Mouse (Mus musculus) small intestine, adult 2 months (tissue): Measurements from ENCODE around the gene Tmem158. TPM values are rescaled to one million over a fixed set of nuclear protein-coding genes. Genes with fewer than 3 reads are reported as not detected.

Experiments used
- H3K27ac ChIP-seq: fragments of 200-500 bp; 2 replicates; pipeline ENCODE4 v1.5.1; 2012; ENCODE audit warnings: low read depth, low read length, control low read depth, inconsistent platforms; ENCODE audit not compliant: insufficient read depth
- H3K27me3 ChIP-seq: fragments of 200-500 bp; 2 replicates; pipeline ENCODE4 v1.6.1; 2012; ENCODE audit warnings: mild to moderate bottlenecking, moderate library complexity, low read length, inconsistent platforms; ENCODE audit not compliant: control insufficient read depth, insufficient read depth
- H3K36me3 ChIP-seq: fragments of 200-500 bp; 2 replicates; pipeline ENCODE4 v1.6.1; 2012; ENCODE audit warnings: mild to moderate bottlenecking, low read length, control low read depth, inconsistent platforms; ENCODE audit not compliant: control insufficient read depth, insufficient read depth
- H3K4me1 ChIP-seq: fragments of 200-500 bp; 2 replicates; pipeline ENCODE4 v1.6.1; 2012; ENCODE audit warnings: low read length, inconsistent platforms, mixed read lengths; ENCODE audit not compliant: control insufficient read depth, insufficient read depth, insufficient read length
- H3K4me3 ChIP-seq: fragments of 200-500 bp; 2 replicates; pipeline ENCODE4 v1.5.1; 2012; ENCODE audit warnings: low read depth, mild to moderate bottlenecking, control low read depth, inconsistent platforms, low read length, moderate library complexity
- CTCF ChIP-seq: fragments of 200-500 bp; IDR thresholded peaks from 2 replicates; pipeline ENCODE4 v1.5.1; 2012; ENCODE audit warnings: low read depth, mild to moderate bottlenecking, control low read depth, inconsistent platforms, low read length, moderate library complexity, mixed read lengths; ENCODE audit not compliant: insufficient replicate concordance, insufficient read length; ENCODE audit errors: extremely low read depth
- POLR2A ChIP-seq: fragments of 200-500 bp; IDR thresholded peaks from 2 replicates; pipeline ENCODE4 v1.6.1; 2012; ENCODE audit warnings: low read depth, mild to moderate bottlenecking, control low read depth, inconsistent platforms, low read length, moderate library complexity
- WGBS: fragments of 180-500 bp; shearing (Covaris S2); methylation state at CpG from one replicate; pipeline ENCODE4 v1.1.7; 2018; 5-methylcytosine and 5-hydroxymethylcytosine counted together
- polyA plus RNA-seq: library from polyadenylated mRNA; depleted of rRNA; stranded (reverse); fragments of >200 nt; gene quantifications from 2 replicates; pipeline ENCODE4 v1.2.3, GENCODE M21; 2012

Gene Tmem158
- polyA plus RNA-seq, 1 experiment, result 44.7 TPM

DNA sequence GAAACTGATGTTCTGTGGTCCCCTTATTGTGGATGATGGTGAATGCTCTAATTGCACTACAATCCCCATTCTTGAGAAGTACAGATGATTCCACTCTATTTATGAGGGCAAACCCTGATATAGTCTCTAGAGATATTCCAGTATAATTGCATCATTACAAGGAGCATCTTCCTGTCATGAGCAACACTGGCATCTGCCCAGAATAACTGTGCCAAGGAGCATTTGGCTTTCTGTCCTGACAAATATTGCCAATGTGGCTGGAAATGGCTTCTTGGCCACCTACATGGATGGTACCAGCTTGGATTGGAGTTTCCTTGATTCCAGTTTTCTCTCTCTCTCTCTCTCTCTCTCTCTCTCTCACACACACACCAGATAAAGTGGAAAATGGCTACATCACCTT lies 35.7 kb upstream of the Tmem158 start:
- Histone ChIP-seq H3K4me3 (no peak overlapping the region), H3K27ac (no peak overlapping the region), H3K4me1 (no peaks in the 10 kb centered on the region), H3K27me3 (no peaks in the 10 kb centered on the region), H3K36me3 (no peaks in the 10 kb centered on the region)
- TF ChIP-seq CTCF, result no peak
- TF ChIP-seq POLR2A, result no peak

DNA sequence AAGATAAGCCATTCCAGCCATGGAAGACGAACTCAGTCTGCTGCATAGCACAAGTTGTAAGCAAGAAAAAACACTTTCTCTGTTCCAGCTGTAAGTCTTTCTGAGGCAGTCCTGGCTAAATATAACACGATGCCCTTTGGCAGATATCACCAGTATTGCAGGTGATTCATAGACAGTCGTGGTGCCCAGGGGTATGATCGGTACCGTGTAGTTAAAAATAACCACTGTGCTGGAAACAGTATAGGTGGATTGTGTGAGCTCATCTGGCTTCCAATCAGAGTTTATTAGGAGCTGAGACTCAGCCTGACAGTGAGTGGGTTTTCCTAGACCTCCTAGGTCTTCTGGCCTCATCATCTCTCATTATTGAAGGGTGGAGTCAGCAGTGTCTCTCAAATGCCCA lies 34.0 kb upstream of the Tmem158 start:
- no peak for TF ChIP-seq CTCF
- TF ChIP-seq POLR2A, result no peak
- Histone ChIP-seq H3K27ac (no peak overlapping the region), H3K4me1 (no peaks in the 10 kb centered on the region), H3K4me3 (no peak overlapping the region), H3K36me3 (no peaks in the 10 kb centered on the region), H3K27me3 (no peaks in the 10 kb centered on the region)
- WGBS, result 77% methylated on average over 5 of the region's 5 CpGs

DNA sequence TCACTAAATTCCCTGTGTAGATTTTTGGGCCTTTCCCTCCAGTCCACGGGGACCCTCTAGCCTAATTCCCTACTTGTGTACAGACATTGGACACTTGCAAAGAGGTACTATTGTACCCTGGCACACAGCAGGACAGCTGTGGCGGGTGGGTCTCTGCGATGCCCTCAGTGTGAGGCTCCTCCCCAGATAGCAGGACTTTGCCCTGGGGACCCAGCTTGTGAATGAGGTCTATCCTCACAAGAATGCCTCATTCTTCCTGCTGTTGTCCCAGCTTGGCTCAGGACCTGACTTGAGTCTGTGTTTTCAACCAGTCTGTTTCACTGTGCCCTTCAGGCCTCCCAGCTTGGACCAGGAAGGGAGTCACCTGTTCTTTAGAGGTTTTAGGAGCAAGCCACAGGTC lies 27.8 kb upstream of the Tmem158 start:
- WGBS, result 27% methylated on average over 3 of the region's 3 CpGs
- Histone ChIP-seq H3K27me3 (no peaks in the 10 kb centered on the region), H3K36me3 (no peaks in the 10 kb centered on the region), H3K4me1 (peaks cover 3% of the 10 kb centered on the region; the same call in 1 of the 2 replicates), H3K27ac (no peak overlapping the region), H3K4me3 (no peak overlapping the region)
- TF ChIP-seq CTCF (no peak), POLR2A (no peak)

DNA sequence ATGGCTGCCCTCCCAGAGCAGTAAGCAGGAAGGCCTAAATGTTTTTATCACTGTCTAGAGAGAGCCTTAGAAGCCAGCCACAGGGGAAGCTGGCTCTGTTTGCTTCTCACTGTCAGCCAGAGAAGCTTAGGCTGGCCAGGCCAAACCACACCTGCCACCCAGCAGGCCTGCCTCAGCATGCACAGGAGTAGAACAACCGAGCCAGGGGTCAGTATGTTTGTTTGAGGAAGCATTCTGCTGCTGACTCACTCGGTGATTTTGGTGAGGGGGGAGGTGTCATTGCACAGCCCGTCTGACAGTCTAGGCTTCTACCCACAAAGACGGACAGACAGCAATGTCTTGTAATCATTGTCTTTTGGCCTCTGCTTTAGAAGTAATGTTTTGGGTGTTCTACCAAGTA lies 25.1 kb upstream of the Tmem158 start:
- Histone ChIP-seq H3K27ac (no peak overlapping the region), H3K36me3 (no peaks in the 10 kb centered on the region), H3K27me3 (no peaks in the 10 kb centered on the region), H3K4me3 (no peak overlapping the region), H3K4me1 (peaks cover 3% of the 10 kb centered on the region; the same call in 1 of the 2 replicates)
- TF ChIP-seq POLR2A, result no peak
- TF ChIP-seq CTCF, result no peak
- 33% methylated on average over 4 of the region's 4 CpGs for WGBS

DNA sequence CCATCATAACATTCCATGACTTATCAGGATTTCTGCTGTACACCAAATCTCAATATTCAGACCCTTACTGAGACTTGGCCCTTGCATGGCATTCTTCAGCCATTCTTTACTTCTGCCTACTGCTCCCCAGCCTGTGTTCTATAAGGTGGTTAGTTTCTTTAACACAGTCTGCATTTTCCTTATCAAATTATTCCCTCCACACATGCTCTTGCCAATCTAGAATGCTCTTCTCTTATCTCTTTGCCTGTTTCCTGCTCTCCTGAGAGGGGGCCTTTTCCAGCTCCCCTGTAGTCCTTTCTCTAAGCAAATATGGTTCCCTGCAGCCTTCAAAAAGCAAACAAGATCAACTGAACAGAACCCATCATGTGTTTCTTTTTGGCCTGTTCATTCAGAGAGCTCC lies 20.2 kb upstream of the Tmem158 start:
- TF ChIP-seq CTCF, result no peak
- no peak for TF ChIP-seq POLR2A
- no peak overlapping the region for H3K4me3 ChIP-seq
- H3K36me3 ChIP-seq, result no peaks in the 10 kb centered on the region
- no peaks in the 10 kb centered on the region for H3K4me1 ChIP-seq
- H3K27ac ChIP-seq, result no peak overlapping the region
- no peaks in the 10 kb centered on the region for H3K27me3 ChIP-seq

DNA sequence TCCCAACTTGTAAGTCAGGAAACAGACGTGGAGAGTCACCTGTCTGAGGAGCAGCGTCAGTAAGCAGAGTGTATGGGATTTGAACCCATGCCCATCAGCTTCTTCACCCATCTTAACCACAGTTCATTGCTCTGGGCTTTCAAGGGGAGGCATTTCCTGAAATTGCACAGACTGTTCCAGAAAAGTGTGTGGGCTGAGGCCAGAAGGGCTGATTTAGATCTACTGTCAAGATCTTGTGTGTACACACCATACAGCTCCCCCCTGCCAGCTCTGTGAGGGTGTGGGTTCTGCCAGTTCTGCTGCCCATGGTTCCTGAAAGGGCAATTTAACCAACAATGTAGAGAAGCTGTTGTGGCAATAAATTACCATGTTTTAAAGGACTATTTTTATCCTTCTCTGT lies 17.4 kb upstream of the Tmem158 start:
- TF ChIP-seq POLR2A (no peak), CTCF (no peak)
- H3K27me3 ChIP-seq, result no peaks in the 10 kb centered on the region
- 70% methylated on average over 2 of the region's 2 CpGs for WGBS
- no peaks in the 10 kb centered on the region for H3K4me1 ChIP-seq
- H3K4me3 ChIP-seq, result no peak overlapping the region
- H3K36me3 ChIP-seq, result no peaks in the 10 kb centered on the region
- H3K27ac ChIP-seq, result no peak overlapping the region

DNA sequence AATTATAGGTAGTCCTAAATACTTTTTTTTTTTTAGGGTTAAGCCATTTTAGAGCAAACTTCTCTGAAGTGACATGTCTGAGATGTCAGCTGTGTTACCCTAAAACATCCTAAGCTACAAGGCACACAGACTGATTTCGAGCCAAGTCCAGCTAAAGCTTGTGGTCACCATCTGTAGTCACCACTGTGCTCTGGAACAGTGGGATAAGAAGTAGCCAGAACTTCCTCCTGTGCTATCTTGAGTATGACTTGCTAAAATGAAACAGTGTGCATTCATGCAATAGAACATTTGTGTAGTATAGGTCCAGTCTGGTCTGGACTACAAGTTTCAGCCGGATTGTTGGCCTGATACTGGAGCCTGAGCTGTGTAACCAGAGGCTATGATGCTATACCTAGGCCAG lies 14.8 kb upstream of the Tmem158 start:
- H3K4me3 ChIP-seq, result no peak overlapping the region
- H3K27ac ChIP-seq, result no peak overlapping the region
- TF ChIP-seq POLR2A, result no peak
- TF ChIP-seq CTCF, result no peak
- WGBS, result 92% methylated on average over 2 of the region's 2 CpGs
- no peaks in the 10 kb centered on the region for H3K4me1 ChIP-seq
- no peaks in the 10 kb centered on the region for H3K27me3 ChIP-seq
- no peaks in the 10 kb centered on the region for H3K36me3 ChIP-seq

DNA sequence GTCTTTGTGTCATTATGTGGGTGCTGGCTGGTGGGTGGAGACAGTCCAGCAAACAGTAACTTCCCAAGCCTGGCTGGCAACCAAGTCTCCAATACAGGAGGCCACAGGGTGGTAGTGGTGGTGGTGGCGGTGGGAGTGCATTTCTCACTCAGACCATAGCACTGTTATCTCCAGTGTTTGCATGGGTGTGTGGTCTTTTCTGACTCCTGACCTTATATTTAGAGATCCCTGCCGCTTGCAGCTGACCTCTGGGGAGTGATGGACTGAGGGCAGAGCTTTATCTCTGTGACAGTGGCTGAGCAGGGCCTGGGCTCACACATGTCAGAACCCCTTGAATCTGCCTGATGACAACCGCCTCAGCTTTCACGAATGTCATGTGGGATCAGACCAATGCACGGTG lies 14.1 kb upstream of the Tmem158 start:
- Histone ChIP-seq H3K27me3 (no peaks in the 10 kb centered on the region), H3K27ac (no peak overlapping the region), H3K4me3 (no peak overlapping the region), H3K4me1 (no peaks in the 10 kb centered on the region), H3K36me3 (no peaks in the 10 kb centered on the region)
- TF ChIP-seq POLR2A (no peak), CTCF (no peak)
- 72% methylated on average over 5 of the region's 5 CpGs for WGBS
